Mouse (Mus musculus) adrenal gland, adult 18-20 months (tissue): ENCODE measurements around the gene Slc22a20. TPM values are rescaled to one million over a fixed set of nuclear protein-coding genes. Genes with fewer than 3 reads are reported as not detected.

ENCODE experiments used
- DNase-seq, 2 experiments: peaks; one replicate each; pipeline ENCODE4 v3.0.0; 2021 to 2022; ENCODE audit warnings: low spot score in 2 of 2
- long read RNA-seq, 2 experiments: library from polyadenylated mRNA; stranded (forward); transcript quantifications; one replicate each; pipeline ENCODE4 v2.0.0; 2021
- total RNA-seq, 2 experiments: library from RNA; stranded (reverse); gene quantifications; 1 replicate in 1 of 2; 2 replicates in 1 of 2; pipeline ENCODE4 v1.2.3; 2021

Slc22a20 gene
- not detected for total RNA-seq
- long read RNA-seq, experiment 1: 0 reads
- long read RNA-seq, experiment 2: 0 reads

DNA sequence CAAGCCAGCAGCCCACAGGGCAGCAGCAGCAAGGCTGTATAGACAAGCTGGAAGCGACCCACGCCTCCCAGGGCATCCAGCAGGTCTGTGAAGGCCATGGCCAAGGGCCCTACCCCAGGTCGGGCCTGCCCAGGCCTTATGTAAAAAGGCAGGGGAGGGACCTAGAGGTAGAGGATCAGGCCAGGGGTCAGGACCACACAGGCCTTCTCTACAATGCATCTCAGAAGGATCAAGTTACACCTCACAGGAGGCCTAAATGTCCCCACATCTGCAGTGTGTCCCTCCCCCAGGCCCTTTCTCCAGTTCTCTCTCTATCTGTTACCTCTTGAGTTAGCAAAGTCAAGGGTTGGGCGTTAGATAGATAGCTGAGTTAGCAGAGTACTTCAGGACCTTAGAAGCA is at the start of gene Slc22a20:
TSS of gene Slc22a20 (minus strand) at position 101 of the 400 bp plus-strand sequence.
- no peak for DNase-seq

DNA sequence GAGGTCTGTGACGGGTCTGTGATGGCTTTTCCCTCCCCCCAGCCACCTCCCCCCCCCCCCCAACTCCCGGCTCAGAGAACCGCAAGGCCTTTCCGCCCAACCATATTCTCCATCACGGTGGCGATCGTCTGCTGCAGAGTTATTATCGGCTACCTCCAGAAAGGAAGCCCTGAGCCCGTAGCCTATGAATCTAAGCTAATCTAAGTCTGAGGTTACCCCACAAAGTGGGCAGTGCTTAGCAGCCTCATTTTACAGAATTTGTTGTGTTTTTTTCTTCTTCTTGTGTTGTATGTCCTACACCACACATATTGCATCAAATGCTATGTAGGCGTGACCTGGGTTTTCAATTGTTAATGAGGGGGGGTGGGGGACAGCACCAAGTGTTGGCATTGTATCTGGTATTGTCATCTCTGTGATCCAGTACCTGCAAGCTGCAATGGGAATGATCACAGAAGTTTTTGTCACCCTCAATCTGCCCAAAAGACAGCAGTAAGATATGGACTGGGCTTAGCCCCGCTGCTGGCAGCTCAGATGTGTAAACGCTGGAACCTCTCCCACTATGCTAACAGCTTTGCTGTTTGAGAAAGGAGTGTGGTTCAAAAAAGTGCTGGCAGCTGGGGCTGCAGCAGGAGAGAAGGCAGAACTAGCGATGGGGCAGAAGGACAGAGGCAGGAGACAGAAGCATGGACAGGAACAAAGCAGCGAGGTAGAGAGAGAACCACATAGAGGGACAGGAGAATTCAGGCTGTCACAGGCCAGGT is 44.8 kb upstream of the Slc22a20 start:
- DNase-seq: no peak

DNA sequence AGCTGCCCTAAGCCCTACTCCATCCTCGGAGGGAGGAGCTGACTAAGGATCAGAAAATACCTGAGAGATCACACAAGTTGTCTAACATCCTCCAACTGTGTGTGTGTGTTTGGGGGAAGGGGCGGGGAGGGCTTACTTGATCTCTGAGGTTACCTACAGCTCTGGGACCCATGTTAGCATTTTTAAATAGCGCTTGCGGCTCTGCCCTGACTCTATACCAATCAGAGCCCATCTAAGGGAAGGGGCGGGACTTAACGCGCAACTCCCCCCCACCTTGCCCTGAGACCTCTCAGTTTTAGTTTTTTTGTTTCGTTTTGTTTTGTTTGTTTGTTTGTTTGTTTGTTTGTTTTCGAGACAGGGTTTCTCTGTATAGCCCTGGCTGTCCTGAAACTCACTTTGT is 43.5 kb upstream of the Slc22a20 start:
- no peak for DNase-seq

- DNase-seq: no peak
Measured at GRCm38 (mm10) chr19:6028991-6029390, 43.0 kb upstream of the Slc22a20 start.

- peak in 1 of 2 experiments; percentile 41 for DNase-seq
Measured at GRCm38 (mm10) chr19:6023930-6024329, 38.0 kb upstream of the Slc22a20 start.

- no peak for DNase-seq
Measured at GRCm38 (mm10) chr19:6023059-6023458, 37.1 kb upstream of the Slc22a20 start.

DNA sequence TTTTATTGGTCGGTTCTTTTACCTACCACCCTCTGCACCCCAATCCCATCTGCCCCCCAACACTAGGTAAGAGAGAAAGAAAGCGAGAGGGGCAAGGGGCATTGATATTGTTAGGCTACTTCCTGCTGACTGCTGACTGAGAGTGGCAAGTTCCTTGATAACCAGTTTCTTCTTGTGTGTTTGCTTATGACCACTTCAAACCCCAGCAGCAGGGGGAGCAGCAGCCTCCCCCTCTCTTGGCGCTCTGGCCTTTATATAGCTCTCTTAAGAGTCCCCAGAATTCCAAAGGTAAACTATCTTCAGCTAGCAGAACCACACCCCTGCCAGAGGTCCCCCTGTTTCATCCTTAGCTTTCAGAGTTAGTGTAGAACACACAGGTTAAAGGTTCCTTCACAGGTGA is 34.3 kb upstream of the Slc22a20 start:
- DNase-seq: no peak

GRCm38 (mm10) chr19:6018142-6019089 is 32.5 kb upstream of the Slc22a20 start:
- DNase-seq: peak; percentile 84 to 89

DNA sequence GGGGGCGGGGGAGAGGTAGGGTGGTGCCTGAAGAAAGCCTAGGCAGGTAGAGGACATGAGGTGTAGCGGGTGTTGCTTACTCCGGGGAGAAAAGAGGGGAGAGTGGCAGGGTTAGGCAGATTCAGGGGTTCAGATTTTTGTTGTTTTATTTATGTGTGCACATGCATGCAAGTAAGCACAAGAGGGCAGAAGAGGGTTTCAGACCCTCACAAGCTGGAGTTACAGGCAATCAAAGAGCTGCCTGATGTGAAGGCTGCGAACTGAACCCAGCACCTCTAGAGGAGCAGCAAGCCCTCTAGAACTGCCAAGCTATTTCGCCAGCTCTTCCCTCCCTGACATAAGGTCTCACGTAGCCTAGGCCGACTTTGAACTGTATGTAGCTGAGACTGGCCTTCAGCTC is 30.6 kb upstream of the Slc22a20 start:
- DNase-seq: no peak

DNA sequence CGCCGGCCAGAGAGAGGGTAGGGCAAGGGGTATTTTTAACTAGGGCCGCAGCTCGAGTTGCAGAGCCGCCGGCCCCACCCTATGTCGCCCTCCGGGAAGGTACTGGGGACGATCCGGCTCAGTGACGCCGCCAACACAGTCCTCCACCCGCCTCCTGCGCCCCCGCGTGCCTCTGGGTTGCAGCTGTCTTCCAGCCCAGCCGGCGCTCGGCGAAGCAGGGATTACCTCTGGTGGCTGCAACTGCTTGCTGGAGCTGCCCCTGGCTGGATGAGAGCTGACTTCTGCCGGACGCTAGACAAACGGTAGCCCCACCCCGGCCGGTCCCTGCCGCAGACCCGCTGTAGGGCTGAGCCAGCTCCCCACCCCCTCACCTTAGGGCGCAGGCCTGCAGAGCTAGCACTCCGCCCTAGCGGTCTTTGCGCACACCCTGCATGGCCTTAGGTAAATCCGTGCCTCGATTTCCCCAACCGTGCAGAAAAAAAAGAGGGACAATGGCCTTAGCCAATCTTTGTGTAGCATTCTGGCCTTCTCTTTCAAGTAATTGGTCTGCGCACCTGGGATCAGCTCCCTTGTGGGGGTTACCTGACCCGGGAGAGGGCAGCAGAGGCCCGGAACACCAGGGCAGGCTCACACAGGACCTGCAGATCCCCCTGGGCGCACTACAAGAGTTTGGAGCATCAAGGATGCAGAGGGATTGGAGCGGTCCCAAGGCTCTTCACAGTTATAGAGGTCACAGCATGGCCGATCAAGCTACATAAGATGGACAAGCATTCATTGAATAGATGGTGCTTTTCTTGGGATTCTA is 29.8 kb upstream of the Slc22a20 start, which contains the start of gene Capn1:
TSS of gene Capn1 (minus strand) at position 387 of the 805 bp plus-strand sequence.
- DNase-seq: peak; percentile 69 to 70

GRCm38 (mm10) chr19:6014991-6015510 is 29.1 kb upstream of the Slc22a20 start:
- DNase-seq: peak; percentile 47 to 56

- no peak for DNase-seq
Measured at GRCm38 (mm10) chr19:6013691-6014090, 27.7 kb upstream of the Slc22a20 start.

- DNase-seq: no peak
Measured at GRCm38 (mm10) chr19:6009137-6009536, 23.2 kb upstream of the Slc22a20 start.

DNA sequence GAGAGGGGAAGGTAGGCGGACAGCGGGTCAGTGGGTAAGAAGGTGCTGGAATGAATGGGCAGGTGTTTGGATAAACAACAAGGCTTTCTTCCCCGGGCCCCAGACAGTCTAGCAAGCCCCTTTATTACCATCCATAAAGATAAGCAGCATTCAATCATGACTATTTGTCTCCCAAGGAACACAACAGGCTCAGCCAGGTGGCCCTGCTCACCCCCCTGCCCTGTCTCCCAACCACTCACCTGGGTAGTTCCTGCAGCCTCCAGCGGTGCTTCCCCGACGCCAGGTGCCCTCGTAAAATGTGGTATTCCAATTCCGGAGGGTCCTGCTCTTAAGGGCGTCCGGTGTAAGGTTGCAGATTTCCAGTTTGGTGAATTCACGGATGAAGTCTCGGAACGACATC is 21.1 kb upstream of the Slc22a20 start:
- DNase-seq: no peak

DNA sequence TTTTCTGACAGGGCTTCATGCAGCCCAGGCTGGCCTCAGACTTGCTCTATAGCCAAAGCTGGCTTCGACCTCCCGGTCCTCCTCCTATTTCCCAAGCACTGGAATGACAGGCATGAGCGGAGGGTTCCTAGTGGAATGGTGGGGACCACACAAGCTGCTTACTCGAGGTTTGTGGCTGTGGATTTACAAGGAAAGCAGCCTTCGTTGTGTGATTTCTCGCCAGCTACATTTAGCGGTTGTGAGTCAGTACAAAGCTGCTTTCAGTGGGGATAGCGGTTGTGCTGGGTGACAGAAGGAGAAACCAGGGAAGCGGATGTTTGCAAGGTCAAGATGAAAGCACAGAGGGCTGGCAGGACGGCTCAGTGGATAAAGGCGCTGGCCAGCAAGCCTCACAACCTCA is 19.6 kb upstream of the Slc22a20 start:
- no peak for DNase-seq

DNA sequence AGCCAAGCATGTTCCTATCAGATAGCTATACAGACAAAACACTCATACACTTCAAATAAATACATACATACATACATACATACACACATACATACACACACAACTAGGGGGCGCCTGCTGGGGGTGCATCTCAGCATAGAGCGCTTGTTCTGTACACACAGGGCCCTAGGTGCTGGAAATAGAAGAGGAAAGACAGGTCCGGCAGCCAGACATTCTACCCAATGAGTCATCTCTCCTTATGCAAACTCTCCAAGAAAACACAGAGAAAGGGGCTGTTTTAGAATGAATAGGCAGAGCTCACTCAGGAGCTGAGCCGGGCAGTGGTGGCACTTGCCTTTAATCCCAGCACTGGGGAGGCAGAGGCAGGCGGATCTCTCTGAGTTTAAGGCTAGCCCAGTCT is 14.0 kb upstream of the Slc22a20 start:
- DNase-seq: no peak

- no peak for DNase-seq
Measured at GRCm38 (mm10) chr19:5998180-5998579, 12.2 kb upstream of the Slc22a20 start.

DNA sequence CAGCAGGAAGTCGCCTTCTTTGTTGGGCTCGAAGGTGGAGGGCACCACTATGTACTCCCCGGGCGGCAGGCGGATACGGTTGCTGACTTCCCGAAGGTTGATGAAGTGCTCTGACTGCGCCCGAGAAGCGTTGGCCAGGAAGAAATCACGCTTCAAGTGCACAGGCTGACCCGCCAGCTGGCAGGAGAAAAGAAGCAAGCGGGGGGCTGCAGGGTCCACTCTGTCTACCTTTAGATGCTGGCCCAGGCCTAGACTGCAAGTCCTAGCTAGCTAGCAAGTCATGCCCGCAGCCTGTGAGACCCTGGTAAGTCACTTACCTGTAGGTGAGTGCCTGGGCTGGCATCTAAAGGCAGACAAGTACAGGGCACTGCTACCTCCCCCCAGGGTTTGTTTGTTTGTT is 8.8 kb upstream of the Slc22a20 start:
- DNase-seq: no peak

DNA sequence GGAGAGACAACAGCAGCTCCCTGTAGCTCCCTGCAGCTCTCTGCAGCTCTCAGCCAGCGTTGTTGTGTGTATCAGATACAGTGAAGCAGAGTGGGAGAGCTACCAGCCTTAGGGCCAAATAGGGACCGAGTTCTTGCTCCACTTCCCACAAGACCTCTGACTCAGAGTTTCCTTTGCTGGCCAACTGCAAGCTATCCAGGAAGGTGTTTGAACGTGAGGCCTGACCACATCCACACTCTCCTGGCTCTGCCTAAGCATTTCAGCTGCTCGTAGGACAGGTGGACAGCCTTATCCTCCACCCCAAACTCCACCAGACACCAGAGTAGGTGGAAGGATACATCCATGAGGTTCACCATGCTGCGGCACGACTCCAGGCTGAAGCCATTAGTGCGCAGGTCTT is 6.1 kb upstream of the Slc22a20 start:
- no peak for DNase-seq

DNA sequence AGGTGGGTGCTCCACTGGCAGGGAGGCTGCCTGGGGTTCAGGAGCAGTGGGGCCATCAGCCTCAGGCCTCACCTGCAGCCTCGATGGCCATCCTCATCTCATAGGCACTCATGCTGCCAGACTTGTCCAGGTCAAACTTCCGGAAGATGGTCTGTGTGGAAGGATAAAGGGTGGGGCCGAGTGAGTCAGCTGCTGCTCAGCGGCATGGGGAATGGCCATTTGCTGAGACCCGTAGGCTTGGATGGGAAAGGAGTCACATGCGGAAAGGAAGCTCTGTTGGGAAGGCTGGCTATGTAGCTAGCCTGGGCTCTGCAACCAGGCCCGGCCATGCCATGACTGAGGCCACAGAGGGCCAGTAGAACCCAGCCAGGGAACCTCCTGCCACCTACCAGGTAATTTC is 5.5 kb upstream of the Slc22a20 start:
- no peak for DNase-seq

DNA sequence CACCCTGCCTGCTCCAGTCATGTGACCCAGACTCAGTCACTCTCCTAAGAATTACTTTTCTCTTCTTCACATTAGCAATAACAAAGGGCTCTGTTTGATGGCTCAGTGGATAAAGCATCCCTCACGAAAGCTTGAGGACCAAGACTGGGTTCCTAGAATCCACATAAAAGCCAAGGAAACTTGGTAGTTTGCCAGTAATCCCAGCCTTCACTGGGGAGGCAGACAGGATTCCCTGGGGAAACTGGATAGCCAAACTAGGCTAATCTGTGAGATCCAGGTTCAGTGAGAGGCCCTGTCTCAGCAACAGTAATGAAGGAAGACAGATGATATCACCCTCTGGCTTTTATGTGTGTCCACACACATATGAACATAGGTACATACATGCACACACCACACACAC is 5.0 kb upstream of the Slc22a20 start:
- no peak for DNase-seq
